ENCODE assay signal across 13 mouse cellular contexts in genomic region chr6:30709115-30709514, GRCm38 (mm10). TPM values are rescaled to one million over a fixed set of nuclear protein-coding genes. Genes with fewer than 3 reads are reported as not detected.
DNase-seq lines count a peak whose midpoint lies in the region; ATAC-seq and TF ChIP-seq lines count a peak whose summit lies in the region.
"Had no signal": no experiment of that assay in that cellular context is flagged by ENCODE, and none has a peak within 500 bp of the region (broad histone marks: within the 10 kb centered on the region; RNA-seq: fewer than 3 reads in every experiment).

No protein-coding gene starts in this region.

- H3K4me3 ChIP-seq in heart, embryonic 11.5 days (ENCODE audit: low read depth, low read length): no peak overlapping the region
- no peak overlapping the region for H3K4me3 ChIP-seq in lung, postnatal 0 days (ENCODE audit: low read depth, low read length)
- no peak overlapping the region for H3K4me3 ChIP-seq in embryonic facial prominence, embryonic 12.5 days
- H3K4me3 ChIP-seq in midbrain, embryonic 14.5 days (replicated peaks; ENCODE audit: low read depth, low read length): no peak overlapping the region
- H3K4me3 ChIP-seq: intestine, embryonic 15.5 days; liver, embryonic 15.5 days had no signal

- 62% methylated on average over 6 of the region's 6 CpGs for WGBS in heart, embryonic 11.5 days (ENCODE audit: insufficient replicate concordance)
- 39% methylated on average over 6 of the region's 6 CpGs for WGBS in lung, postnatal 0 days
- WGBS in embryonic facial prominence, embryonic 12.5 days: 25% methylated on average over 6 of the region's 6 CpGs
- 29% methylated on average over 6 of the region's 6 CpGs for WGBS in midbrain, embryonic 14.5 days

- no peaks in the 10 kb centered on the region for H3K9me3 ChIP-seq in heart, embryonic 11.5 days (replicated peaks; ENCODE audit: control insufficient read depth, low read length)
- H3K9me3 ChIP-seq in lung, postnatal 0 days (ENCODE audit: low read length): no peaks in the 10 kb centered on the region
- no peaks in the 10 kb centered on the region for H3K9me3 ChIP-seq in embryonic facial prominence, embryonic 12.5 days
- no peaks in the 10 kb centered on the region for H3K9me3 ChIP-seq in midbrain, embryonic 14.5 days (ENCODE audit: control insufficient read depth, low read length)
- H3K9me3 ChIP-seq: intestine, embryonic 15.5 days; liver, embryonic 15.5 days had no signal

- H3K27ac ChIP-seq in heart, embryonic 11.5 days (ENCODE audit: low read depth, low read length): no peak overlapping the region
- H3K27ac ChIP-seq in lung, postnatal 0 days (ENCODE audit: low read length): no peak overlapping the region
- H3K27ac ChIP-seq in embryonic facial prominence, embryonic 12.5 days: 0 out of 2 replicates have a peak overlapping the region, but pooled peaks have one; percentile 11
- peak overlapping the region; percentile 27 for H3K27ac ChIP-seq in midbrain, embryonic 14.5 days (replicated peaks; ENCODE audit: low read depth, low read length)
- H3K27ac ChIP-seq: intestine, embryonic 15.5 days; liver, embryonic 15.5 days had no signal

- ATAC-seq in heart, embryonic 11.5 days (replicated peaks; ENCODE audit: insufficient number of reproducible peaks, low FRiP score, low TSS enrichment): no peak
- peak; percentile 56; the same call in 1 of the 2 replicates for ATAC-seq in lung, postnatal 0 days
- no peak for ATAC-seq in embryonic facial prominence, embryonic 12.5 days (ENCODE audit: insufficient number of reproducible peaks, insufficient read depth, low FRiP score, low TSS enrichment)
- ATAC-seq in midbrain, embryonic 14.5 days (ENCODE audit: low FRiP score, low TSS enrichment): no peak
- ATAC-seq: intestine, embryonic 15.5 days had no signal

- no peak for TF ChIP-seq EP300 in lung, postnatal 0 days (IDR thresholded peaks at IDR 0.05)

- H3K9ac ChIP-seq in heart, embryonic 11.5 days (ENCODE audit: low read depth, low read length): no peak overlapping the region
- no peak overlapping the region for H3K9ac ChIP-seq in lung, postnatal 0 days (replicated peaks; ENCODE audit: low read depth)
- H3K9ac ChIP-seq in embryonic facial prominence, embryonic 12.5 days: no peak overlapping the region
- H3K9ac ChIP-seq in midbrain, embryonic 14.5 days (replicated peaks; ENCODE audit: low read length): no peak overlapping the region
- H3K9ac ChIP-seq: intestine, embryonic 15.5 days; liver, embryonic 15.5 days had no signal

- H3K4me1 ChIP-seq in heart, embryonic 11.5 days (ENCODE audit: control insufficient read depth, insufficient read depth, low read length): peaks cover 11% of the 10 kb centered on the region
- no peaks in the 10 kb centered on the region; the same call in 1 of the 2 replicates for H3K4me1 ChIP-seq in lung, postnatal 0 days (ENCODE audit: insufficient read depth, low read depth, low read length)
- peaks cover 17% of the 10 kb centered on the region; the same call in 1 of the 2 replicates for H3K4me1 ChIP-seq in embryonic facial prominence, embryonic 12.5 days
- H3K4me1 ChIP-seq in midbrain, embryonic 14.5 days (ENCODE audit: control insufficient read depth, insufficient read depth, low read length): peaks cover 5% of the 10 kb centered on the region; the same call in 1 of the 2 replicates
- H3K4me1 ChIP-seq: liver, embryonic 15.5 days had no signal

- no peaks in the 10 kb centered on the region for H3K27me3 ChIP-seq in heart, embryonic 11.5 days (ENCODE audit: control insufficient read depth, insufficient read depth, low read length)
- H3K27me3 ChIP-seq in lung, postnatal 0 days (replicated peaks; ENCODE audit: insufficient read depth, low read length): no peaks in the 10 kb centered on the region
- no peaks in the 10 kb centered on the region for H3K27me3 ChIP-seq in embryonic facial prominence, embryonic 12.5 days
- no peaks in the 10 kb centered on the region for H3K27me3 ChIP-seq in midbrain, embryonic 14.5 days (ENCODE audit: control insufficient read depth, insufficient read depth, low read length)
- H3K27me3 ChIP-seq: intestine, embryonic 15.5 days; liver, embryonic 15.5 days had no signal

- DNase-seq in heart, adult 11 months: peak; percentile 9
- peak; percentile 72 for DNase-seq in lung, postnatal 0 days (ENCODE audit: low spot score)
- no peak for DNase-seq in lung, postnatal 10 days
- DNase-seq in midbrain, embryonic 14.5 days: peak; percentile 53
- no peak for DNase-seq in embryo, embryonic 11 days
- no peak for DNase-seq in testis, postnatal 14 days (ENCODE audit: low spot score)
- DNase-seq: B cell, adult 2 months; cerebellum, postnatal 25 days; kidney, postnatal 25 days had no signal

- no peak for TF ChIP-seq CTCF in lung, postnatal 0 days (IDR thresholded peaks at IDR 0.05)

- H3K36me3 ChIP-seq in heart, embryonic 11.5 days (ENCODE audit: control insufficient read depth, insufficient read depth, low read length): no peaks in the 10 kb centered on the region
- no peaks in the 10 kb centered on the region for H3K36me3 ChIP-seq in lung, postnatal 0 days (ENCODE audit: insufficient read depth, low read length)
- H3K36me3 ChIP-seq in embryonic facial prominence, embryonic 12.5 days: no peaks in the 10 kb centered on the region
- H3K36me3 ChIP-seq in midbrain, embryonic 14.5 days (ENCODE audit: control insufficient read depth, insufficient read depth, low read length): no peaks in the 10 kb centered on the region
- H3K36me3 ChIP-seq: intestine, embryonic 15.5 days; liver, embryonic 15.5 days had no signal

- no peak overlapping the region for H3K4me2 ChIP-seq in heart, embryonic 11.5 days
- H3K4me2 ChIP-seq in lung, postnatal 0 days (replicated peaks; ENCODE audit: low read depth, low read length): no peak overlapping the region
- H3K4me2 ChIP-seq in embryonic facial prominence, embryonic 12.5 days (replicated peaks): no peak overlapping the region
- H3K4me2 ChIP-seq in midbrain, embryonic 14.5 days (ENCODE audit: low read length): no peak overlapping the region
- H3K4me2 ChIP-seq: intestine, embryonic 15.5 days; liver, embryonic 15.5 days had no signal

RNA-seq across cellular contexts. Expression of gene Mest, which starts 14.2 kb away (rescaled TPM):
- polyA plus RNA-seq in heart, embryonic 11.5 days (2014; fragmentation: Nextera tagmentation; extraction: Ambion mirVana): 4,075 and 4,306 TPM in 2 replicates
- 436 and 472 TPM in 2 replicates for polyA plus RNA-seq in lung, postnatal 0 days (2015; fragmentation: Nextera tagmentation; extraction: Ambion mirVana)
- 1,207 and 1,222 TPM in 2 replicates for polyA plus RNA-seq in embryonic facial prominence, embryonic 12.5 days (2016; fragmentation: Nextera tagmentation; extraction: Ambion mirVana)
- 297 and 402 TPM in 2 replicates for polyA plus RNA-seq in midbrain, embryonic 14.5 days (2014; fragmentation: Nextera tagmentation; extraction: Ambion mirVana)

RNA-seq across cellular contexts. Expression of gene Cep41, which starts 15.6 kb away (rescaled TPM):
- 10.9 and 11.0 TPM in 2 replicates for polyA plus RNA-seq in heart, embryonic 11.5 days (2014; fragmentation: Nextera tagmentation; extraction: Ambion mirVana)
- 6.1 and 6.3 TPM in 2 replicates for polyA plus RNA-seq in lung, postnatal 0 days (2015; fragmentation: Nextera tagmentation; extraction: Ambion mirVana)
- 23.8 and 26.3 TPM in 2 replicates for polyA plus RNA-seq in embryonic facial prominence, embryonic 12.5 days (2016; fragmentation: Nextera tagmentation; extraction: Ambion mirVana)
- 13.3 and 14.2 TPM in 2 replicates for polyA plus RNA-seq in midbrain, embryonic 14.5 days (2014; fragmentation: Nextera tagmentation; extraction: Ambion mirVana)

Comparison
In these comparisons a context has a peak if more than half of its experiments do, and no peak if none do; other contexts are left out.
1. DNase-seq: peak in heart, adult 11 months (single experiment), lung, postnatal 0 days (single experiment) and midbrain, embryonic 14.5 days (single experiment); none in lung, postnatal 10 days (single experiment), embryo, embryonic 11 days (single experiment) and testis, postnatal 14 days (single experiment).
2. H3K27ac ChIP-seq: peak in embryonic facial prominence, embryonic 12.5 days (single experiment) and midbrain, embryonic 14.5 days (single experiment); none in heart, embryonic 11.5 days (single experiment) and lung, postnatal 0 days (single experiment).